Mouse (Mus musculus) CH12.LX (cell line): ENCODE results near the gene Gm28053. TPM values are rescaled to one million over a fixed set of nuclear protein-coding genes. Genes with fewer than 3 reads are reported as not detected.

Source experiments
- DNase-seq: peaks from one replicate; pipeline ENCODE4 v3.0.0-alpha.2; 2013; ENCODE audit errors: extremely low read depth
- H3K27ac ChIP-seq: 2 replicates; pipeline ENCODE4 v1.5.1; 2012; ENCODE audit warnings: low read depth, mild to moderate bottlenecking, control low read depth, moderate library complexity; ENCODE audit not compliant: insufficient read depth
- H3K27me3 ChIP-seq: replicated peaks from 2 replicates; pipeline ENCODE3; 2012; ENCODE audit warnings: inconsistent platforms
- H3K36me3 ChIP-seq, 2 experiments: replicated peaks in 1 of 2; 2 replicates each; pipeline versions ENCODE3 to v1.6.1; 2012; ENCODE audit warnings: inconsistent platforms in 1 of 2, low read length in 1 of 2, mild to moderate bottlenecking in 1 of 2, mixed read lengths in 1 of 2, moderate library complexity in 1 of 2; ENCODE audit not compliant: control insufficient read depth in 1 of 2, insufficient read depth in 1 of 2
- H3K4me1 ChIP-seq, 2 experiments: 2 replicates each; pipeline ENCODE4 v1.6.1; 2012; ENCODE audit warnings: inconsistent platforms in 1 of 2, moderate library complexity in 1 of 2; ENCODE audit not compliant: insufficient read depth in 2 of 2, control insufficient read depth in 1 of 2
- H3K4me2 ChIP-seq: 2 replicates; pipeline ENCODE4 v1.6.1; 2012; ENCODE audit warnings: low read depth, mild to moderate bottlenecking, control low read depth; ENCODE audit not compliant: poor library complexity, insufficient read depth, severe bottlenecking
- H3K4me3 ChIP-seq, 3 experiments: fragments of 150-350 bp in 1 of 3; sonication (generic) in 1 of 3; replicated peaks in 1 of 3; 2 replicates each; pipeline versions ENCODE3 to v1.5.1; 2011 to 2012; ENCODE audit warnings: low read depth in 2 of 3, low read length in 2 of 3, mild to moderate bottlenecking in 2 of 3, moderate library complexity in 2 of 3, control low read depth in 1 of 3, improper control_type of control experiment in 1 of 3, inconsistent platforms in 1 of 3, mixed read lengths in 1 of 3; ENCODE audit not compliant: poor library complexity in 1 of 3
- H3K79me2 ChIP-seq: replicated peaks from 2 replicates; pipeline ENCODE4 v1.6.1; 2012; ENCODE audit warnings: mild to moderate bottlenecking, moderate library complexity; ENCODE audit not compliant: control insufficient read depth, poor library complexity, insufficient read depth, severe bottlenecking; ENCODE audit errors: extremely low read depth
- H3K9ac ChIP-seq: 2 replicates; pipeline ENCODE4 v1.6.1; 2012; ENCODE audit warnings: low read depth, mild to moderate bottlenecking, control low read depth, moderate library complexity; ENCODE audit not compliant: insufficient read depth
- H3K9me3 ChIP-seq: replicated peaks from 2 replicates; pipeline ENCODE3; 2012; ENCODE audit warnings: low read length, inconsistent platforms, mixed read lengths
- BHLHE40 ChIP-seq: IDR thresholded peaks from 2 replicates; pipeline ENCODE4 v1.6.1; 2011; ENCODE audit warnings: mild to moderate bottlenecking, low read depth, low read length, improper control_type of control experiment
- CHD1 ChIP-seq: IDR thresholded peaks from 2 replicates; pipeline ENCODE4 v1.6.1; 2012; ENCODE audit warnings: low read depth, low read length, improper control_type of control experiment, inconsistent platforms
- ELF1 ChIP-seq: IDR thresholded peaks from 2 replicates; pipeline ENCODE4 v1.6.1; 2014; ENCODE audit warnings: low read depth, mild to moderate bottlenecking, inconsistent platforms, low read length, improper control_type of control experiment
- EP300 ChIP-seq: IDR thresholded peaks from 2 replicates; pipeline ENCODE4 v1.6.1; 2011; ENCODE audit warnings: low read length, improper control_type of control experiment
- ETS1 ChIP-seq: conservative IDR thresholded peaks from 2 replicates; pipeline ENCODE4 v1.6.1; 2012; ENCODE audit warnings: low read depth, mild to moderate bottlenecking, inconsistent platforms, low read length, improper control_type of control experiment, moderate library complexity
- GABPA ChIP-seq: IDR thresholded peaks from 2 replicates; pipeline ENCODE4 v1.6.1; 2012; ENCODE audit warnings: low read depth, low read length, improper control_type of control experiment, inconsistent platforms; ENCODE audit not compliant: insufficient replicate concordance
- HCFC1 ChIP-seq: IDR thresholded peaks from 2 replicates; pipeline ENCODE4 v1.6.1; 2012; ENCODE audit warnings: low read depth, mild to moderate bottlenecking, inconsistent platforms, low read length, improper control_type of control experiment
- IRF4 ChIP-seq: IDR thresholded peaks from 2 replicates; pipeline ENCODE4 v1.6.1; 2014; ENCODE audit warnings: low read depth, mild to moderate bottlenecking, inconsistent platforms, low read length, improper control_type of control experiment
- JUN ChIP-seq: IDR thresholded peaks from 2 replicates; pipeline ENCODE4 v1.6.1; 2011; ENCODE audit warnings: low read depth, mild to moderate bottlenecking, low read length, improper control_type of control experiment, moderate library complexity; ENCODE audit not compliant: insufficient read depth
- JUND ChIP-seq: conservative IDR thresholded peaks from 2 replicates; pipeline ENCODE4 v1.6.1; 2011; ENCODE audit warnings: low read depth, low read length, improper control_type of control experiment
- KAT2A ChIP-seq: IDR thresholded peaks from 2 replicates; pipeline ENCODE4 v1.6.1; 2012; ENCODE audit warnings: low read length, improper control_type of control experiment, inconsistent platforms; ENCODE audit not compliant: insufficient replicate concordance
- MAFK ChIP-seq: IDR thresholded peaks from 2 replicates; pipeline ENCODE4 v1.6.1; 2011; ENCODE audit warnings: low read length, improper control_type of control experiment; ENCODE audit not compliant: insufficient replicate concordance
- MAX ChIP-seq: IDR thresholded peaks from 2 replicates; pipeline ENCODE4 v1.6.1; 2011; ENCODE audit warnings: low read length, improper control_type of control experiment
- MAZ ChIP-seq: IDR thresholded peaks from 2 replicates; pipeline ENCODE4 v1.6.1; 2012; ENCODE audit warnings: low read depth, mild to moderate bottlenecking, inconsistent platforms, low read length, improper control_type of control experiment, moderate library complexity
- MEF2A ChIP-seq: IDR thresholded peaks from 2 replicates; pipeline ENCODE4 v1.6.1; 2014; ENCODE audit warnings: low read depth, mild to moderate bottlenecking, inconsistent platforms, low read length, improper control_type of control experiment, borderline replicate concordance
- MYC ChIP-seq: IDR thresholded peaks from 2 replicates; pipeline ENCODE4 v1.6.1; 2011; ENCODE audit warnings: low read depth, mild to moderate bottlenecking, improper control_type of control experiment, low read length
- NRF1 ChIP-seq: IDR thresholded peaks from 2 replicates; pipeline ENCODE4 v1.6.1; 2014; ENCODE audit warnings: low read depth, mild to moderate bottlenecking, inconsistent platforms, low read length, improper control_type of control experiment, moderate library complexity
- POLR2A ChIP-seq: IDR thresholded peaks from 2 replicates; pipeline ENCODE4 v1.6.1; 2011; ENCODE audit warnings: low read depth, mild to moderate bottlenecking, improper control_type of control experiment, low read length
- POLR2AphosphoS2 ChIP-seq: IDR thresholded peaks from 2 replicates; pipeline ENCODE4 v1.6.1; 2011; ENCODE audit warnings: low read depth, low read length, improper control_type of control experiment
- RAD21 ChIP-seq: IDR thresholded peaks from 2 replicates; pipeline ENCODE4 v1.6.1; 2011; ENCODE audit warnings: low read depth, mild to moderate bottlenecking, low read length, improper control_type of control experiment, moderate library complexity
- RCOR1 ChIP-seq: conservative IDR thresholded peaks from 2 replicates; pipeline ENCODE4 v1.6.1; 2012; ENCODE audit warnings: low read depth, mild to moderate bottlenecking, inconsistent platforms, low read length, improper control_type of control experiment
- TBP ChIP-seq: conservative IDR thresholded peaks from 2 replicates; pipeline ENCODE4 v1.6.1; 2011; ENCODE audit warnings: low read depth, low read length, improper control_type of control experiment
- TCF12 ChIP-seq: IDR thresholded peaks from 2 replicates; pipeline ENCODE4 v1.6.1; 2014; ENCODE audit warnings: low read depth, mild to moderate bottlenecking, inconsistent platforms, low read length, improper control_type of control experiment
- UBTF ChIP-seq: IDR thresholded peaks from 2 replicates; pipeline ENCODE4 v1.6.1; 2012; ENCODE audit warnings: low read depth, mild to moderate bottlenecking, inconsistent platforms, low read length, improper control_type of control experiment, moderate library complexity
- USF1 ChIP-seq: IDR thresholded peaks from 2 replicates; pipeline ENCODE4 v1.6.1; 2014; ENCODE audit warnings: low read depth, mild to moderate bottlenecking, inconsistent platforms, low read length, improper control_type of control experiment
- USF2 ChIP-seq: conservative IDR thresholded peaks from 2 replicates; pipeline ENCODE4 v1.6.1; 2011; ENCODE audit warnings: low read depth, low read length, improper control_type of control experiment
- ZMIZ1 ChIP-seq: IDR thresholded peaks from 2 replicates; pipeline ENCODE4 v1.6.1; 2012; ENCODE audit warnings: low read depth, mild to moderate bottlenecking, inconsistent platforms, low read length, improper control_type of control experiment
- ZNF384 ChIP-seq: IDR thresholded peaks from 2 replicates; pipeline ENCODE4 v1.6.1; 2012; ENCODE audit warnings: low read depth, low read length, improper control_type of control experiment, inconsistent platforms
- dilution Hi-C: fragments of 300-500 bp; cut with MboI; formaldehyde crosslinking; loops from 2 replicates; pipeline ENCODE4 v1.14.3; 2020; ENCODE audit warnings: low sequenced_read_pairs; ENCODE audit not compliant: extremely low pct_unique_long_range_greater_than_20kb, extremely low pct_ligation_motif_present
- in situ Hi-C: fragments of 300-500 bp; cut with MboI; formaldehyde crosslinking; loops from 3 replicates; pipeline ENCODE4 v1.14.3; 2019; ENCODE audit warnings: low sequenced_read_pairs, low pct_ligation_motif_present, low pct_unique_long_range_greater_than_20kb, mixed read lengths
- polyA plus RNA-seq: library from polyadenylated mRNA; unstranded; fragments of >175 nt; gene quantifications from 2 replicates; pipeline ENCODE4 v1.2.1, GENCODE M21; 2012; ENCODE audit warnings: low read depth; ENCODE audit not compliant: insufficient read length
- total RNA-seq, 2 experiments: library from RNA; depleted of rRNA; stranded (reverse); fragments of 300-350 nt in 1 of 2; fragments of >200 nt in 1 of 2; gene quantifications; 2 replicates each; pipeline ENCODE4 v1.2.3; 2012 to 2014

Gene Gm28053
- total and polyA plus RNA-seq, 3 experiments = 8.0 to 22.7 (median 10.0) TPM

- H3K27me3 ChIP-seq = no peaks in the 10 kb centered on the region
- peaks cover 17 to 55% of the 10 kb centered on the region in 2 experiments for H3K4me1 ChIP-seq
- peak overlapping the region; percentile 52; the same call in 1 of the 2 replicates for H3K9ac ChIP-seq
- no peak overlapping the region for H3K4me3 ChIP-seq
- peak overlapping the region; percentile 55 for H3K27ac ChIP-seq
- 0 out of 2 replicates have a peak, but pooled peaks have one; percentile 61 for TF ChIP-seq CHD1
- no peak for TF ChIP-seq MEF2A
- no peak; the same call in 1 of the 2 replicates for TF ChIP-seq POLR2A
- TF ChIP-seq MAZ = no peak
- peak; percentile 27; the same call in 1 of the 2 replicates for TF ChIP-seq TCF12
- 0 out of 2 replicates have a peak, but pooled peaks have one; percentile 23 for TF ChIP-seq EP300
- no peak for TF ChIP-seq RCOR1
- no peak for TF ChIP-seq IRF4
- no peak for TF ChIP-seq HCFC1
- TF ChIP-seq BHLHE40 = peak; percentile 82
- TF ChIP-seq ETS1 = peak; percentile 42; the same call in 1 of the 2 replicates
- TF ChIP-seq GABPA = no peak
- H3K9me3 ChIP-seq = no peaks in the 10 kb centered on the region
- dilution Hi-C loops (no loop called here), in situ Hi-C loops (loop anchor here (5.0 kb wide), 1 partner anchor 33 kb away; the partner anchor contains the start of gene Gimap8)
- H3K79me2 ChIP-seq = peaks cover 32% of the 10 kb centered on the region
- H3K36me3 ChIP-seq = peaks cover 0 to 13% of the 10 kb centered on the region in 2 experiments
- DNase-seq = no peak
- H3K4me2 ChIP-seq = peak overlapping the region; percentile 44; the same call in 1 of the 2 replicates
Measured at GRCm38 (mm10) chr6:48680421-48680820, 38.0 kb upstream of the Gm28053 start.

- peak; percentile 82 for DNase-seq
- H3K27ac ChIP-seq = peak overlapping the region; percentile 98
- dilution Hi-C loops = no loop called here
- TF ChIP-seq ELF1 (peak; percentile 70), MAZ (peak; percentile 40; the same call in 1 of the 2 replicates), UBTF (no peak), JUND (peak; percentile 90), POLR2A (peak; percentile 37; the same call in 1 of the 2 replicates), RCOR1 (0 out of 2 replicates have a peak, but pooled peaks have one; percentile 32), POLR2AphosphoS2 (no peak), ETS1 (peak; percentile 96), RAD21 (no peak; the same call in 1 of the 2 replicates), ZNF384 (no peak), MEF2A (peak; percentile 98), MYC (peak; percentile 73; the same call in 1 of the 2 replicates), MAFK (peak; percentile 61), BHLHE40 (peak; percentile 80), CHD1 (peak; percentile 88), NRF1 (no peak), MAX (peak; percentile 26; the same call in 1 of the 2 replicates), USF1 (no peak), TCF12 (peak; percentile 87), KAT2A (no peak), ZMIZ1 (peak; percentile 54; the same call in 1 of the 2 replicates), TBP (0 out of 2 replicates have a peak, but pooled peaks have one; percentile 63), IRF4 (peak; percentile 92), JUN (peak; percentile 89), USF2 (no peak)
Measured at GRCm38 (mm10) chr6:48681472-48682090, 36.8 kb upstream of the Gm28053 start.

More at GRCm38 (mm10) chr6:48681472-48682090, 36.8 kb upstream of the Gm28053 start:
- Histone ChIP-seq H3K4me3 (no peak overlapping the region), H3K4me1 (peaks cover 17 to 58% of the 10 kb centered on the region in 2 experiments), H3K79me2 (peaks cover 44% of the 10 kb centered on the region), H3K9me3 (no peaks in the 10 kb centered on the region), H3K4me2 (peak overlapping the region; percentile 75), H3K27me3 (no peaks in the 10 kb centered on the region), H3K36me3 (peaks cover 0 to 13% of the 10 kb centered on the region in 2 experiments), H3K9ac (peak overlapping the region; percentile 86)
- in situ Hi-C loops = loop anchor here (5.0 kb wide), 1 partner anchor 34 kb away; the partner anchor contains the start of gene Gimap8
